Mouse (Mus musculus) telencephalon, adult 2 months (tissue): Measurements from ENCODE around the gene Ubqln1.
"Not testable (repeated sequence)": the region's sequence is repeated elsewhere in the genome, so short reads cannot be mapped to it uniquely, and the experiment has no call there.

ENCODE experiments used
- DNase-seq: peaks from one replicate; pipeline ENCODE4 v3.0.0-alpha.2; 2011; ENCODE audit warnings: low read depth, low spot score

Gene Ubqln1

GRCm38 (mm10) chr13:58156031-58156430 is 59.4 kb downstream of the Ubqln1 start:
- DNase-seq: no peak

- DNase-seq: no peak
Observed at GRCm38 (mm10) chr13:58150442-58150841, 65.0 kb downstream of the Ubqln1 start.

GRCm38 (mm10) chr13:58149629-58150028 is 65.8 kb downstream of the Ubqln1 start:
- no peak for DNase-seq

GRCm38 (mm10) chr13:58149033-58149558 is 66.4 kb downstream of the Ubqln1 start:
- DNase-seq: no peak

- DNase-seq: peak; percentile 70
Observed at GRCm38 (mm10) chr13:58148256-58148831, 67.1 kb downstream of the Ubqln1 start.

GRCm38 (mm10) chr13:58147760-58148159 is 67.7 kb downstream of the Ubqln1 start:
- no peak for DNase-seq

GRCm38 (mm10) chr13:58146603-58147002 is 68.8 kb downstream of the Ubqln1 start:
- not testable (repeated sequence) for DNase-seq

GRCm38 (mm10) chr13:58131692-58132091 is 83.8 kb downstream of the Ubqln1 start:
- no peak for DNase-seq

GRCm38 (mm10) chr13:58129687-58130246 is 85.7 kb downstream of the Ubqln1 start:
- DNase-seq: no peak

GRCm38 (mm10) chr13:58128768-58129671 is 86.4 kb downstream of the Ubqln1 start:
- DNase-seq: peak; percentile 93

GRCm38 (mm10) chr13:58128396-58128767 is 87.1 kb downstream of the Ubqln1 start, which contains the start of gene Hnrnpa0:
Gene Hnrnpa0 (minus strand): TSS chr13:58128556.
- DNase-seq: peak; percentile 81

- DNase-seq: no peak
Observed at GRCm38 (mm10) chr13:58127766-58128361, 87.6 kb downstream of the Ubqln1 start.

- DNase-seq: no peak
Observed at GRCm38 (mm10) chr13:58126862-58127765, 88.3 kb downstream of the Ubqln1 start.
